Mouse (Mus musculus) mesoderm, embryonic 11.5 days (tissue): ENCODE results near the gene Tinagl1.

Experiments
- DNase-seq: peaks from one replicate; pipeline ENCODE4 v3.0.0-alpha.2; 2012; ENCODE audit warnings: low read depth, low spot score

Tinagl1 gene

DNA sequence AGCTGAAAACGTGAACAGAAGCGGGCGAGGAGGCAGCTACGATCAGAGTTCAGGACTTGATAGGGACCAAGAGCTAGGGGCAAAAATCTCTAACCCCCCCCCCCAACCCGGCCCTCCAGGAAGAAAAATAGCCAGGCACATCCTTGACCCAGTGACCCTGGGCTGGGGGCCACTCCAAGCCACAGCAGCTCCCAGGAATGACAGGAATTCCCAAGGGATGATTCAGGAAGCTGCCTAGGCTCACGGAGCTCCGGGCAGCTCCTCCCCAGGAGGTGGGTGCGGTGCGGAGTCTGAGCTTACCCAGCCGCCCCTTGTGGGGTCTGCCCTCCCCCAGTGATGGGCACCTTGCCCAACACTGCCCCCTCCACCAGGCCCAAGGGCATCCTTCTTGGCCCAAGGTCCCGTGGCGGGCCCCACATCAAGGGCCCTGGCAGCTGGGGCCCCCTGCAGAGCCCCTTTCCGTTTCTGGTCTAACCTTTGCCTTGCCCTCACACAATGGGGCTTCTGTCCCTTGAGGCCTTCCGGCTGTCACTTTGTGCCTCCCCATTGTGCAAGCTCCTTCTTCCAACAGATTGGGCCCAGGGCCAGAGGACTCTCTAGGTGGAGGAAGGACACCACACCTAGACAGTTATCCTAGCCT, at the start of gene Tinagl1:
TSS of gene Tinagl1 (minus strand) at position 51 of the 640 bp plus-strand sequence.
- no peak for DNase-seq

DNA sequence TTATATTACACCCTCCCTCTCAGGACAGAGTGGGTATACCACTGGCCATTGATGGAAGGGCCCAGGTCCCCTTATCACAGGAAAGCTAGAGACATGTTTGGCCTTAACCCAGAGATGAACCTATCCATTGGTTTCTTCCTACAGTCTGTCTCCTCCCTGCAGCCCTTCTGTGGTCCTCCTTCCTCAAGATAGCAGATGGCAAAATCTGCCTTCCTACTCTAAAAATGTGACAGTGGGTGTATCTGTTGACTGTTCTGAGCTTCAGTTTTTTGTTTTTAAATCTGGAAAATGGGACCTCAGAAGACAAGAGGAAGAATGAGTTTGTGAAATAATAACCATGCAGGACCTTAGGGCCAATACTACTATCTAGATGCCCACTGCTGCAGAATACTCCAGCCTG, 49.1 kb upstream of the Tinagl1 start:
- DNase-seq = no peak

DNA sequence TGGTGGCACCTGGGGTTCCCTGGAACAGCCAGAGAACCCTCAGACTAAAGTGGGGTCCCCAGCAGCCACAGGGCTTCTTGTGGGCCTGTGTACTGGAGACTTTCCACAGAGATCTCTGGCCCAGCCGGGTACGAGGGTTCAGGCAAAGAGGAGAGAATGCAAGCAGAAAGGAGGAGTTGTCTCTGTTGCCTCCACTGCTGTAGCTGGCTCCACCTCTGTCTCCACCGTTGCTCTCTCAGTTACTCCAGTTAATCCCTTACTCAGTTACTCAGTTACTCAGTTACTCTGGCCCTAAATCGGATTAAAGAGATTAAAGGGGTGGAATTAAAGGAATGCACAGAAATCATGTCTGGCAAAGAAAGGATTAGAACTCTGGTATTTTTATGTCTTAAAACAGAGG, 47.3 kb upstream of the Tinagl1 start, which contains the start of gene Gm853:
TSS of gene Gm853 (minus strand) at position 223 of the 400 bp plus-strand sequence.
- DNase-seq = no peak

- DNase-seq = no peak
Observed at GRCm38 (mm10) chr4:130220176-130220575, 45.3 kb upstream of the Tinagl1 start.

DNA sequence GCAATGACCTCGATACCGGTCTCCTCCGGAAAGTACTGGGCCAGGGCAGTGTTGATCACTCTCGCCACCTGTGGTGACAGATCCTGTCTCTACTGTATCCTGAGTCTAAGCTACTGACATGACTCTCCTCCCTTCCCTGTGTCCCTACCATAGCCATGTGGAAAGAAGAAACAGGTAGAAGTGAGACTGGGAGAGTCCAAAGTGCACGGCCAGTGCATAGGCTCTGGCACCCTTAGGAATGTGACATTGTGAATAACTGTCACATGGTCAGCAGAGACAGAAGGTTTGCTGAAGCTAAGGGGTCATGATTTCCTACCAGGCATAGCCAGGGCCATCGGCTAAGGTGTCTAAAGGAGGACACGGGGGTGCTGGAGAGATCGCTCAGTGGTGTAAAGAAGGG, 40.5 kb upstream of the Tinagl1 start:
- DNase-seq = no peak

DNA sequence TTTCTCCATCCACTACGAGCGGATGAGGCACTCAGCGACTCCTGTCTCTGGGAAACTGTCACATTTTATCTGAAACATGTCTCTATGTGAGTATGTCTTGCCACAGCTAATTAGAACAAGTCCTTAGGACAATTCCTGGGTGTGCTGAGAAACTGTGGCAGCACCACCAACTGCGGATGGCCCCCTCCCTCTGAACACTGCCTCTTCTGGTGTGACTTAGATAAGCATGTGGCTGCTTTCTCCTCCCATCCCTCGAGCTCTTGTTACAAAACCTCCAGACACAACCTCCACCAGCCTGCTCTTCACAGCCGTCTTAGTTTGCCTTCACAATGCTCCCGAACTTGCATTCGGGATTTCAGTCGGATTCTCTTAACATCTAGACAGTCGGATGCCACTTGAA, 38.9 kb upstream of the Tinagl1 start:
- no peak for DNase-seq

GRCm38 (mm10) chr4:130213197-130213596, 38.3 kb upstream of the Tinagl1 start:
- no peak for DNase-seq

DNA sequence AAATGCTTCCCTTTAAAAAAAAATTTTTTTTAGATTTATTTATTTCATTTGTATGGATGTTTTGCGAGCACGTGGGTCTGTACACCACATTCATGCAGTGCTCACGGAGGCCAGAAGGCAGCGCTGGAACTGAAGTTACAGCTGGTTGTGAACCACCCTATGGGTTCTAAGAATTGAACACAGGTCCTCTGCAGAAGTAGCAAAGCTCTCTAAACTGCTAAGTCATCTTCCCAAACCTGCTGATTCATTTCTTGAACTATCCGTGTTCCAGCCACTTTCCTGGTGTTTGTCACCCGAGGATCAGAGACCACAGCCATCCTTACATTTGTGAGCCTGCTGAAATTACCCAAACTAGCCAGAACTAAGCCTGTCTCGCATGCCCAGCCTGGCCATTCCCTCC, 37.5 kb upstream of the Tinagl1 start:
- DNase-seq = no peak

GRCm38 (mm10) chr4:130211870-130212269, 36.9 kb upstream of the Tinagl1 start:
- no peak for DNase-seq

DNA sequence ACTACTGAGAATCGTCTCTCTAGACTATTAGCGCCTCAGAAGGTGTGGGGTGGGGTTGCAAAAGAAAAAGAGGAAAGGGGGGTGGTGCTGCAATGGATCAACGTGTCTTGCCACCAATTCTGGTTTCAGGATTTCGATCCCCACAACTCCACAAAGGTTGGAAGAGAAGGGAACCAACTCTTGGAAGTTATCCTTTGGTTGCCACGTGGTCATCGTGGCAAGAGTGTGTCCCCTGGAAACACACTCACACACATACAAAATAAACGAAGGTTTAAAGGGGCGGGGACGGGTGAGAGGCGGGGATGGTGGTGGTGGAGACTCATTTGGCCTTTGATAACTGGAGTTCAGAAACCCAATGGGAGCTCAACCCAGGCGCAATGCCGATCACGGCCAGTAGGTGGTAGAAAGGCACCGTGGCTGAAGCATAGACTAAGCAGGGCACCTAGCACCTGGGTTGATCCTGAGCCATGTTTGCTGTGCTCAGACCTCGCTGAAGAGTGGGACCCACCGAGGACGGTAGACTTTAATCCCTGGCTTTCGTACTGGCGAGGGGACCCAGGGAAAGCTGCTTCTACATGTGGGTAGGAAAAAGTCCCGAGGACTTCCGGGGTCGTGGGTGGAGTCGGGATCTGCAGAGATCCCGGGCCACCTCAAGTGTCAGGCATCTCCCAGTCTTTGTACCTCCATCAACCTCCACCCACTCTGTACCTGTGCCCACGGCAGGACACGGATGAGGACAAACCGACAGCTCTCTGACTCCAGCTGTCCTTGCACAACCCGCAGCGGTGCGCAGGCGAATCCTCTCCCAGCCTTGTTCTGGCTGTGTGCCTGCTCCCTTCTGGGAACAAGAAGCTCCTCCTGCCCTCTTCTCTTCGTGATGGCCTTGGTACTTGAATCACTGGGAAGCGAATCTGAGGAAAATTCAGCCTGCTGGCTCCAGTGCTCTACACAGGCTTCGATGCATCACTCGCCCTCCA, 24.1 kb upstream of the Tinagl1 start:
- peak; percentile 82 for DNase-seq

- DNase-seq = no peak
Observed at GRCm38 (mm10) chr4:130196542-130196941, 21.6 kb upstream of the Tinagl1 start.

DNA sequence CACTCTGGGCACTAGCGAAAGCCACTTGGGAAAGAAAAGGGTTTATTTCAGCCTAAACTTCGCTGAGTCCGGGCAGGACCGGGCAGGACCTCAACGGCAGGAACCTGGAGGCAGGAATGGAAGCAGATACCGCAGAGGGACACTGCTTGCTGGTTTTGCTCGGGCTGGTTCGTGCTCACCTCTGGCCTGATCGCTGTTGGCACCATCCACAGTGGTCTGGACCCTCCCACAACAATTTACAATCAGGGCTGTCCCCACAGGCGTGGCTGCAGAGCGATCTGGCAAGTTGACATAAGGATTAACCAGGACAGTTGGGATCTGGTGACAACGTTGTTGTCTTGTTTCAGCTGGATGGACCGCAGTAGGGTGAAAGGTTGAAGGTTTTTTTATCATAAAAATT, 21.0 kb upstream of the Tinagl1 start:
- DNase-seq = no peak

DNA sequence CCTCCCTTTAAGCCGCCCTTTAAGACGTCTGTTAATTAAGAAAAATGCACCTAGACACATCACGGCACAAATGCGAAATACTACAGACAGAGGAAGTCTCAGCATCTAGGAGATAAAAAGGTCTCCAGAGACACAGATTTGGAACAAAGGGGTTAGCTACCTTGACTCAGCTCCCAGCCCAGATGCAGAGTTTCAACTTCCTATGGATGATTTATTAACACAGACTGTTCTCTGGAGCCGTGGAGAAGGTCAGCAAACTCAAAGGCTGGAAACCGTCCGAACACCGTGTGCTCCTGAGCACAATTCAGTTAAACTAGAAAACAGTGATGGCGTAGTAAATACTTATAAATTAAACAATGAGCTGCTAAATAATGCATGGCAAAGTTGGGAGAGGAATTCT, 17.3 kb upstream of the Tinagl1 start:
- DNase-seq = no peak

- no peak for DNase-seq
Observed at GRCm38 (mm10) chr4:130189606-130190005, 14.7 kb upstream of the Tinagl1 start.

- peak; percentile 90 for DNase-seq
Observed at GRCm38 (mm10) chr4:130188806-130189297, 13.9 kb upstream of the Tinagl1 start.

- DNase-seq = no peak
Observed at GRCm38 (mm10) chr4:130186891-130187290, 12.0 kb upstream of the Tinagl1 start.

DNA sequence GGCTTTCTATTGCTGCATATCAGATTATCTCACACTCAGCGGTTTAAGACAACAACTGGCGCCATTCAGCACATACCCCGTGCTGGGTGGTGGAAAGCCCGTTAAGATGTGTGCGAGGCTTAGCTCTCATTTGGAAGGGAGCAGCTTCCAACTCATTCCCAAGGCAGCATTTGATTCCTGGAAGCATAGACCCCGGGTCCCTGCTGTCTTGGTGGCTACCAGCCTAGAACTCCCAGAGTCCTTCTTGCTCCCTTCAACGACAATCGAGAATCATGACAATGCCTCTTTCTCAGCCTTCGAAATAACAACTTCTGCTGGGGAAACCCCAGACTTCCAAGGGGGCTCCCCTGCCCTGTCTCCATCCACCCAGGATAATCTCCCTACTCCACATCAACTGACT, 11.5 kb upstream of the Tinagl1 start:
- DNase-seq = no peak

GRCm38 (mm10) chr4:130183879-130184278, 9.0 kb upstream of the Tinagl1 start:
- no peak for DNase-seq

- DNase-seq = no peak
Observed at GRCm38 (mm10) chr4:130183023-130183422, 8.1 kb upstream of the Tinagl1 start.

GRCm38 (mm10) chr4:130181886-130182285, 7.0 kb upstream of the Tinagl1 start:
- no peak for DNase-seq

DNA sequence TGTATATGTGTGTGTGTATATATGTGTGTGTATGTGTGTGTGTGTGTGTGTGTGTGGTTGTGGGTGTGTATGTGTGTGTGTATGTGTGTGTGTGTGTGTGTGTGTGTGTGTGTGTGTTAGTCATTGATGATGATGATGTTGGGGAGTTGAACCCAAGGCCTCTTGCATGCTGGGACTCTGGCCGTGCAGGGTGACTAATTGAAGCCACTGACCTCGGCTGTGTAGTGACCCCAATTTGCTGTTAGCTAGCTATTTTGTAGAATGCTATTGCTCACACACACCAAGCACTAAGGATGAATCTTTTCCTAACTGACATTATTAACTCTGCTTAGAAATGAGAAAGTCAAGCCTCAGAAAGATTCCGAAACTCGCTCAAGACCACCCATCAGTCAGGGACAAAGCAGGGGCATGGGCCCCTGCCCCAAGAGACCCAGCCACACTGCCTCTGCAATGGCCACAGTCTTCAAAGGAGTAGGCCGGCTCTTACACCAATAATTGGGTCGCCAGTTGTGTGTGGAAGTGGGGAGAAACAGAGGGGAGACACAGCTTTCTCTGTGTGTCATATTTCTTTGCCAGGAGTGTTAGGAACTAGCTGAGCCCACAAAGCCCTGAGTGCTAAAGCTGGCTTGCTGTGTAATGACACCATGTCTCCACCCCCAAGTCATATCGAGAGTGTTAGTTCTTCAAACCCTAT, 6.1 kb upstream of the Tinagl1 start:
- DNase-seq = no peak

DNA sequence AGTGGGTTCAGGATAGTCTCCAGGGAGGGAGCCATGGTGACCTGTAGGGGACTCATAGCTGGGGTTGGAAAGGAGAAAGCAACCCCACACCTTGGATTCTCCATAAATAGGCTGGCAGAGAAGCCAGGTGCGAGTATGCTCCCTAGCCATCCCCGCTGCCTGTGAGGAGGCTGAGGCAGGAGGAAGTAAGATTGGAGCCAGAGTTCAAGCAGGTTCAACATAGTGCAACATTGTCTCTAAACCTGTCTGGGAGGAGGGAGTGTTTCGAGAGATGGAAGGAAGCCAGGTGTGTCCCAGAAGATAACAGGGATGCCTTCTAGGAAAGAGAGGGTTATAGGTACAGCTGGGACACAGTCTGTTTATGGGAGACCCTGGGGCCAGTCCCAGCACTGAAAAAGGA, 5.0 kb upstream of the Tinagl1 start:
- no peak for DNase-seq
